19 mouse cellular contexts compared by ENCODE assay signal in genomic region chr2:122382121-122382520, GRCm38 (mm10). TPM values are rescaled to one million over a fixed set of nuclear protein-coding genes. Genes with fewer than 3 reads are reported as not detected.
"Had no signal": no experiment of that assay in that cellular context is flagged by ENCODE, and none has a peak within 500 bp of the region (broad histone marks: within the 10 kb centered on the region; RNA-seq: fewer than 3 reads in every experiment).

No protein-coding gene starts in this region.

- DNase-seq: lung, adult 2 months; lung, postnatal 14 days; lung, postnatal 36 days; right cerebral cortex, postnatal 14 days; thymus, adult 2 months; thymus, postnatal 25 days; thymus, postnatal 4 days had no signal

- H3K27me3 ChIP-seq: lung, embryonic 15.5 days; midbrain, embryonic 13.5 days; midbrain, embryonic 15.5 days; neural tube, embryonic 12.5 days; stomach, embryonic 15.5 days had no signal

- H3K4me2 ChIP-seq: lung, embryonic 15.5 days; midbrain, embryonic 11.5 days; midbrain, embryonic 13.5 days; midbrain, embryonic 15.5 days; neural tube, embryonic 12.5 days; stomach, embryonic 15.5 days had no signal

- H3K4me1 ChIP-seq: neural tube, embryonic 12.5 days had no signal

- H3K27ac ChIP-seq: lung, embryonic 15.5 days; macrophage; midbrain, embryonic 13.5 days; midbrain, embryonic 15.5 days; neural tube, embryonic 12.5 days; stomach, embryonic 15.5 days; stomach, postnatal 0 days had no signal

- H3K9me3 ChIP-seq: lung, embryonic 15.5 days; megakaryocyte, embryonic 14.5 days; midbrain, embryonic 13.5 days; midbrain, embryonic 15.5 days; neural tube, embryonic 12.5 days; stomach, embryonic 15.5 days had no signal

- ATAC-seq: lung, postnatal 0 days; midbrain, embryonic 13.5 days; midbrain, embryonic 15.5 days had no signal

- H3K36me3 ChIP-seq: lung, embryonic 15.5 days; midbrain, embryonic 13.5 days; midbrain, embryonic 15.5 days; neural tube, embryonic 12.5 days; stomach, embryonic 15.5 days had no signal

- H3K4me3 ChIP-seq: lung, embryonic 15.5 days; megakaryocyte, embryonic 14.5 days; midbrain, embryonic 13.5 days; midbrain, embryonic 15.5 days; neural tube, embryonic 12.5 days; stomach, embryonic 15.5 days had no signal

- H3K9ac ChIP-seq: lung, embryonic 15.5 days; midbrain, embryonic 13.5 days; midbrain, embryonic 15.5 days; neural tube, embryonic 12.5 days; stomach, embryonic 15.5 days had no signal

RNA-seq across cellular contexts. Expression of gene Slc28a2, which starts 44.2 kb away (rescaled TPM):
- total RNA-seq: midbrain, postnatal 0 days had no signal
- polyA plus RNA-seq: midbrain, embryonic 11.5 days; midbrain, embryonic 13.5 days; midbrain, embryonic 15.5 days; neural tube, embryonic 14.5 days had no signal
